Mouse (Mus musculus): ENCODE results near the gene Rtn1. TPM values are rescaled to one million over a fixed set of nuclear protein-coding genes. Genes with fewer than 3 reads are reported as not detected.
"Not testable (repeated sequence)": the region's sequence is repeated elsewhere in the genome, so short reads cannot be mapped to it uniquely, and the experiment has no call there.

Gene Rtn1
- polyA plus RNA-seq, 1 experiment from 2014 or later: 13.8 TPM

GRCm38 (mm10) chr12:72303624-72304346 is 105.1 kb downstream of the Rtn1 start:
- Histone ChIP-seq H3K4me1 (0 out of 2 replicates have a peak, but pooled peaks cover 9% of the 10 kb centered on the region), H3K27me3 (ENCODE audit: insufficient read depth, poor library complexity, severe bottlenecking) (peaks cover 46% of the 10 kb centered on the region), H3K4me3 (0 out of 2 replicates have a peak overlapping the region, but pooled peaks have one; percentile 8), H3K27ac (no peak overlapping the region), H3K36me3 (no peaks in the 10 kb centered on the region), H3K9me3 (no peaks in the 10 kb centered on the region)
- WGBS: 67% methylated on average over 37 of the region's 37 CpGs
- DNase-seq (ENCODE audit: low spot score): peak; percentile 76

GRCm38 (mm10) chr12:72301431-72301830 is 107.4 kb downstream of the Rtn1 start:
- H3K36me3 ChIP-seq: no peaks in the 10 kb centered on the region
- no peaks in the 10 kb centered on the region for H3K9me3 ChIP-seq
- H3K4me1 ChIP-seq: 0 out of 2 replicates have a peak, but pooled peaks cover 9% of the 10 kb centered on the region
- no peak overlapping the region for H3K27ac ChIP-seq
- H3K4me3 ChIP-seq: no peak overlapping the region
- DNase-seq (ENCODE audit: low spot score): no peak
- WGBS: 60% methylated on average over 8 of the region's 8 CpGs
- peaks cover 28% of the 10 kb centered on the region; the same call in 1 of the 2 replicates for H3K27me3 ChIP-seq (ENCODE audit: insufficient read depth, poor library complexity, severe bottlenecking)

GRCm38 (mm10) chr12:72300971-72301370 is 107.9 kb downstream of the Rtn1 start:
- DNase-seq (ENCODE audit: low spot score): no peak
- Histone ChIP-seq H3K36me3 (no peaks in the 10 kb centered on the region), H3K27me3 (ENCODE audit: insufficient read depth, poor library complexity, severe bottlenecking) (peaks cover 23% of the 10 kb centered on the region; the same call in 1 of the 2 replicates), H3K27ac (no peak overlapping the region), H3K4me1 (0 out of 2 replicates have a peak, but pooled peaks cover 9% of the 10 kb centered on the region), H3K4me3 (no peak overlapping the region), H3K9me3 (no peaks in the 10 kb centered on the region)
- WGBS: 79% methylated on average over 8 of the region's 8 CpGs

GRCm38 (mm10) chr12:72298222-72298621 is 110.6 kb downstream of the Rtn1 start:
- Histone ChIP-seq H3K36me3 (no peaks in the 10 kb centered on the region), H3K27me3 (ENCODE audit: insufficient read depth, poor library complexity, severe bottlenecking) (peaks cover 7% of the 10 kb centered on the region; the same call in 1 of the 2 replicates), H3K9me3 (no peaks in the 10 kb centered on the region), H3K4me3 (no peak overlapping the region), H3K27ac (no peak overlapping the region), H3K4me1 (no peaks in the 10 kb centered on the region)
- 54% methylated on average over 7 of the region's 7 CpGs for WGBS
- no peak for DNase-seq (ENCODE audit: low spot score)

GRCm38 (mm10) chr12:72296552-72296951 is 112.3 kb downstream of the Rtn1 start:
- H3K4me3 ChIP-seq: no peak overlapping the region
- WGBS: 87% methylated on average over 5 of the region's 5 CpGs
- no peak for DNase-seq (ENCODE audit: low spot score)
- peaks cover 3% of the 10 kb centered on the region; the same call in 1 of the 2 replicates for H3K27me3 ChIP-seq (ENCODE audit: insufficient read depth, poor library complexity, severe bottlenecking)
- H3K4me1 ChIP-seq: no peaks in the 10 kb centered on the region
- H3K27ac ChIP-seq: no peak overlapping the region
- no peaks in the 10 kb centered on the region for H3K9me3 ChIP-seq
- no peaks in the 10 kb centered on the region for H3K36me3 ChIP-seq

GRCm38 (mm10) chr12:72293185-72293584 is 115.7 kb downstream of the Rtn1 start:
- H3K27ac ChIP-seq; H3K27me3 ChIP-seq (ENCODE audit: insufficient read depth, poor library complexity, severe bottlenecking); H3K36me3 ChIP-seq; H3K4me3 ChIP-seq; H3K9me3 ChIP-seq; H3K4me1 ChIP-seq; DNase-seq (ENCODE audit: low spot score): not testable (repeated sequence)
- WGBS: 83% methylated on average over 3 of the region's 3 CpGs

- Histone ChIP-seq H3K36me3 (no peaks in the 10 kb centered on the region), H3K4me1 (no peaks in the 10 kb centered on the region), H3K27me3 (ENCODE audit: insufficient read depth, poor library complexity, severe bottlenecking) (no peaks in the 10 kb centered on the region), H3K9me3 (no peaks in the 10 kb centered on the region), H3K27ac (no peak overlapping the region), H3K4me3 (no peak overlapping the region)
- WGBS: 67% methylated on average over 2 of the region's 2 CpGs
- DNase-seq (ENCODE audit: low spot score): no peak
These were observed 116.3 kb downstream of the Rtn1 start for GRCm38 (mm10) chr12:72292566-72292965.

GRCm38 (mm10) chr12:72291266-72291665 is 117.6 kb downstream of the Rtn1 start:
- Histone ChIP-seq H3K36me3 (no peaks in the 10 kb centered on the region), H3K27ac (no peak overlapping the region), H3K4me1 (no peaks in the 10 kb centered on the region), H3K27me3 (ENCODE audit: insufficient read depth, poor library complexity, severe bottlenecking) (no peaks in the 10 kb centered on the region), H3K9me3 (no peaks in the 10 kb centered on the region), H3K4me3 (no peak overlapping the region)
- no peak for DNase-seq (ENCODE audit: low spot score)
- 89% methylated on average over 4 of the region's 4 CpGs for WGBS

GRCm38 (mm10) chr12:72288215-72288614 is 120.6 kb downstream of the Rtn1 start:
- no peak for DNase-seq (ENCODE audit: low spot score)
- Histone ChIP-seq H3K27me3 (ENCODE audit: insufficient read depth, poor library complexity, severe bottlenecking) (no peaks in the 10 kb centered on the region), H3K4me1 (no peaks in the 10 kb centered on the region), H3K27ac (no peak overlapping the region), H3K4me3 (no peak overlapping the region), H3K9me3 (no peaks in the 10 kb centered on the region), H3K36me3 (no peaks in the 10 kb centered on the region)
- WGBS: 74% methylated on average over 3 of the region's 3 CpGs

- Histone ChIP-seq H3K9me3 (no peaks in the 10 kb centered on the region), H3K4me1 (no peaks in the 10 kb centered on the region), H3K4me3 (no peak overlapping the region), H3K36me3 (no peaks in the 10 kb centered on the region), H3K27ac (no peak overlapping the region), H3K27me3 (ENCODE audit: insufficient read depth, poor library complexity, severe bottlenecking) (no peaks in the 10 kb centered on the region)
- DNase-seq (ENCODE audit: low spot score): no peak
- WGBS: 64% methylated on average over 4 of the region's 4 CpGs
These were observed 121.4 kb downstream of the Rtn1 start for GRCm38 (mm10) chr12:72287332-72288004.

- Histone ChIP-seq H3K36me3 (no peaks in the 10 kb centered on the region), H3K4me3 (no peak overlapping the region), H3K27me3 (ENCODE audit: insufficient read depth, poor library complexity, severe bottlenecking) (no peaks in the 10 kb centered on the region), H3K9me3 (no peaks in the 10 kb centered on the region), H3K27ac (no peak overlapping the region), H3K4me1 (no peaks in the 10 kb centered on the region)
- DNase-seq (ENCODE audit: low spot score): no peak
- whole genome bisulfite sequencing: 84% methylated on average over 25 of the region's 25 CpGs
These were observed 123.2 kb downstream of the Rtn1 start for GRCm38 (mm10) chr12:72285366-72286345.

- 83% methylated on average over 7 of the region's 7 CpGs for WGBS
- H3K27ac ChIP-seq: no peak overlapping the region
- no peaks in the 10 kb centered on the region for H3K36me3 ChIP-seq
- DNase-seq (ENCODE audit: low spot score): no peak
- no peak overlapping the region for H3K4me3 ChIP-seq
- no peaks in the 10 kb centered on the region for H3K9me3 ChIP-seq
- H3K4me1 ChIP-seq: no peaks in the 10 kb centered on the region
- H3K27me3 ChIP-seq (ENCODE audit: insufficient read depth, poor library complexity, severe bottlenecking): no peaks in the 10 kb centered on the region
These were observed 124.3 kb downstream of the Rtn1 start for GRCm38 (mm10) chr12:72284576-72284975.
